Mouse (Mus musculus): ENCODE data around the gene Tpbgl.

Tpbgl gene

GRCm38 (mm10) chr7:99626376-99627270 lies at the start of gene Tpbgl:
TSS of gene Tpbgl (minus strand) at chr7:99627103.
- peak; percentile 50 for DNase-seq (ENCODE audit: extremely low spot score, low spot score)

- DNase-seq (ENCODE audit: extremely low spot score, low spot score): no peak
Observed at GRCm38 (mm10) chr7:99674890-99675289, 48.0 kb upstream of the Tpbgl start.

- no peak for DNase-seq (ENCODE audit: extremely low spot score, low spot score)
Observed at GRCm38 (mm10) chr7:99674209-99674608, 47.3 kb upstream of the Tpbgl start.

- DNase-seq (ENCODE audit: extremely low spot score, low spot score): no peak
Observed at GRCm38 (mm10) chr7:99673188-99673587, 46.3 kb upstream of the Tpbgl start.

- no peak for DNase-seq (ENCODE audit: extremely low spot score, low spot score)
Observed at GRCm38 (mm10) chr7:99671544-99672435, 44.9 kb upstream of the Tpbgl start.

GRCm38 (mm10) chr7:99670915-99671314 lies 44.0 kb upstream of the Tpbgl start:
- DNase-seq (ENCODE audit: extremely low spot score, low spot score): no peak

GRCm38 (mm10) chr7:99668802-99669201 lies 41.9 kb upstream of the Tpbgl start:
- peak; percentile 24 for DNase-seq (ENCODE audit: extremely low spot score, low spot score)

- no peak for DNase-seq (ENCODE audit: extremely low spot score, low spot score)
Observed at GRCm38 (mm10) chr7:99667096-99667495, 40.2 kb upstream of the Tpbgl start.

- no peak for DNase-seq (ENCODE audit: extremely low spot score, low spot score)
Observed at GRCm38 (mm10) chr7:99665731-99666452, 39.0 kb upstream of the Tpbgl start.

GRCm38 (mm10) chr7:99664571-99665485 lies 37.9 kb upstream of the Tpbgl start:
- DNase-seq (ENCODE audit: extremely low spot score, low spot score): no peak

GRCm38 (mm10) chr7:99663507-99664220 lies 36.8 kb upstream of the Tpbgl start:
- no peak for DNase-seq (ENCODE audit: extremely low spot score, low spot score)

- no peak for DNase-seq (ENCODE audit: extremely low spot score, low spot score)
Observed at GRCm38 (mm10) chr7:99662311-99662710, 35.4 kb upstream of the Tpbgl start.

- DNase-seq (ENCODE audit: extremely low spot score, low spot score): no peak
Observed at GRCm38 (mm10) chr7:99661571-99662230, 34.8 kb upstream of the Tpbgl start.

GRCm38 (mm10) chr7:99661071-99661470 lies 34.2 kb upstream of the Tpbgl start:
- DNase-seq (ENCODE audit: extremely low spot score, low spot score): no peak

GRCm38 (mm10) chr7:99659379-99660029 lies 32.6 kb upstream of the Tpbgl start:
- DNase-seq (ENCODE audit: extremely low spot score, low spot score): peak; percentile 85

GRCm38 (mm10) chr7:99654244-99654643 lies 27.3 kb upstream of the Tpbgl start:
- no peak for DNase-seq (ENCODE audit: extremely low spot score, low spot score)

GRCm38 (mm10) chr7:99649585-99649984 lies 22.7 kb upstream of the Tpbgl start:
- no peak for DNase-seq (ENCODE audit: extremely low spot score, low spot score)

- DNase-seq (ENCODE audit: extremely low spot score, low spot score): peak; percentile 61
Observed at GRCm38 (mm10) chr7:99648623-99649022, 21.7 kb upstream of the Tpbgl start.

GRCm38 (mm10) chr7:99644701-99645100 lies 17.8 kb upstream of the Tpbgl start:
- DNase-seq (ENCODE audit: extremely low spot score, low spot score): no peak

Data from neural tube, embryonic 10.5 days (tissue).